Mouse (Mus musculus): Measurements from ENCODE around the gene Slc6a17. TPM values are rescaled to one million over a fixed set of nuclear protein-coding genes. Genes with fewer than 3 reads are reported as not detected.

The Slc6a17 gene
- polyA plus RNA-seq, 1 experiment from 2014 or later, result 2.0 TPM

- Histone ChIP-seq H3K4me3 (ENCODE audit: low read depth, low read length) (no peak overlapping the region), H3K4me1 (replicated peaks; ENCODE audit: control insufficient read depth, insufficient read depth, low read length) (no peaks in the 10 kb centered on the region; the same call in 1 of the 2 replicates), H3K9ac (ENCODE audit: low read depth, low read length) (no peak overlapping the region), H3K27ac (ENCODE audit: low read depth, low read length) (no peak overlapping the region), H3K27me3 (replicated peaks; ENCODE audit: control insufficient read depth, insufficient read depth, low read length) (no peaks in the 10 kb centered on the region), H3K36me3 (ENCODE audit: control insufficient read depth, insufficient read depth, low read length) (no peaks in the 10 kb centered on the region), H3K4me2 (no peak overlapping the region), H3K9me3 (ENCODE audit: control insufficient read depth, low read length) (peaks cover 4% of the 10 kb centered on the region)
- DNase-seq (ENCODE audit: low spot score) (no peak), ATAC-seq (replicated peaks; ENCODE audit: low FRiP score) (no peak)
- 74% methylated on average over 13 of the region's 13 CpGs for WGBS
These were observed 21.6 kb downstream of the Slc6a17 start for GRCm38 (mm10) chr3:107496086-107496850.

GRCm38 (mm10) chr3:107495524-107495923 is 22.3 kb downstream of the Slc6a17 start:
- peaks cover 2% of the 10 kb centered on the region for H3K9me3 ChIP-seq (ENCODE audit: control insufficient read depth, low read length)
- H3K4me3 ChIP-seq (ENCODE audit: low read depth, low read length), result no peak overlapping the region
- no peaks in the 10 kb centered on the region for H3K36me3 ChIP-seq (ENCODE audit: control insufficient read depth, insufficient read depth, low read length)
- WGBS, result 88% methylated on average over 6 of the region's 6 CpGs
- H3K27ac ChIP-seq (ENCODE audit: low read depth, low read length), result no peak overlapping the region
- no peaks in the 10 kb centered on the region for H3K27me3 ChIP-seq (replicated peaks; ENCODE audit: control insufficient read depth, insufficient read depth, low read length)
- H3K4me2 ChIP-seq, result no peak overlapping the region
- no peaks in the 10 kb centered on the region; the same call in 1 of the 2 replicates for H3K4me1 ChIP-seq (replicated peaks; ENCODE audit: control insufficient read depth, insufficient read depth, low read length)
- ATAC-seq (replicated peaks; ENCODE audit: low FRiP score) (no peak), DNase-seq (ENCODE audit: low spot score) (no peak)
- no peak overlapping the region for H3K9ac ChIP-seq (ENCODE audit: low read depth, low read length)

- no peak overlapping the region for H3K9ac ChIP-seq (ENCODE audit: low read depth, low read length)
- ATAC-seq (replicated peaks; ENCODE audit: low FRiP score), result no peak
- 54% methylated on average over 6 of the region's 6 CpGs for WGBS
These were observed 26.4 kb downstream of the Slc6a17 start for GRCm38 (mm10) chr3:107491459-107491858.

GRCm38 (mm10) chr3:107488637-107489036 is 29.2 kb downstream of the Slc6a17 start:
- ATAC-seq (replicated peaks; ENCODE audit: low FRiP score) (no peak), DNase-seq (ENCODE audit: low spot score) (no peak)
- no peak overlapping the region for H3K9ac ChIP-seq (ENCODE audit: low read depth, low read length)
- H3K4me2 ChIP-seq, result no peak overlapping the region
- no peak overlapping the region for H3K27ac ChIP-seq (ENCODE audit: low read depth, low read length)
- peaks cover 2% of the 10 kb centered on the region; the same call in 1 of the 2 replicates for H3K27me3 ChIP-seq (replicated peaks; ENCODE audit: control insufficient read depth, insufficient read depth, low read length)
- 42% methylated on average over 4 of the region's 4 CpGs for WGBS
- H3K4me3 ChIP-seq (ENCODE audit: low read depth, low read length), result no peak overlapping the region
- no peaks in the 10 kb centered on the region for H3K9me3 ChIP-seq (ENCODE audit: control insufficient read depth, low read length)
- H3K4me1 ChIP-seq (replicated peaks; ENCODE audit: control insufficient read depth, insufficient read depth, low read length), result no peaks in the 10 kb centered on the region; the same call in 1 of the 2 replicates
- no peaks in the 10 kb centered on the region for H3K36me3 ChIP-seq (ENCODE audit: control insufficient read depth, insufficient read depth, low read length)

More at GRCm38 (mm10) chr3:107491459-107491858, 26.4 kb downstream of the Slc6a17 start:
- Histone ChIP-seq H3K27ac (ENCODE audit: low read depth, low read length) (no peak overlapping the region), H3K36me3 (ENCODE audit: control insufficient read depth, insufficient read depth, low read length) (no peaks in the 10 kb centered on the region), H3K4me3 (ENCODE audit: low read depth, low read length) (no peak overlapping the region), H3K4me2 (no peak overlapping the region), H3K4me1 (replicated peaks; ENCODE audit: control insufficient read depth, insufficient read depth, low read length) (no peaks in the 10 kb centered on the region; the same call in 1 of the 2 replicates), H3K27me3 (replicated peaks; ENCODE audit: control insufficient read depth, insufficient read depth, low read length) (no peaks in the 10 kb centered on the region), H3K9me3 (ENCODE audit: control insufficient read depth, low read length) (no peaks in the 10 kb centered on the region)
- DNase-seq (ENCODE audit: low spot score), result no peak

GRCm38 (mm10) chr3:107483290-107483689 is 34.5 kb downstream of the Slc6a17 start:
- 43% methylated on average over 11 of the region's 11 CpGs for WGBS
- H3K27me3 ChIP-seq (replicated peaks; ENCODE audit: control insufficient read depth, insufficient read depth, low read length), result peaks cover 2% of the 10 kb centered on the region; the same call in 1 of the 2 replicates
- no peak overlapping the region for H3K4me2 ChIP-seq
- H3K4me1 ChIP-seq (replicated peaks; ENCODE audit: control insufficient read depth, insufficient read depth, low read length), result no peaks in the 10 kb centered on the region
- DNase-seq (ENCODE audit: low spot score) (no peak), ATAC-seq (replicated peaks; ENCODE audit: low FRiP score) (no peak)
- no peak overlapping the region for H3K9ac ChIP-seq (ENCODE audit: low read depth, low read length)
- no peaks in the 10 kb centered on the region for H3K9me3 ChIP-seq (ENCODE audit: control insufficient read depth, low read length)
- H3K4me3 ChIP-seq (ENCODE audit: low read depth, low read length), result no peak overlapping the region
- no peaks in the 10 kb centered on the region for H3K36me3 ChIP-seq (ENCODE audit: control insufficient read depth, insufficient read depth, low read length)
- no peak overlapping the region for H3K27ac ChIP-seq (ENCODE audit: low read depth, low read length)

GRCm38 (mm10) chr3:107480660-107481059 is 37.2 kb downstream of the Slc6a17 start:
- no peaks in the 10 kb centered on the region for H3K4me1 ChIP-seq (replicated peaks; ENCODE audit: control insufficient read depth, insufficient read depth, low read length)
- no peaks in the 10 kb centered on the region for H3K9me3 ChIP-seq (ENCODE audit: control insufficient read depth, low read length)
- no peaks in the 10 kb centered on the region; the same call in 1 of the 2 replicates for H3K27me3 ChIP-seq (replicated peaks; ENCODE audit: control insufficient read depth, insufficient read depth, low read length)
- H3K4me3 ChIP-seq (ENCODE audit: low read depth, low read length), result no peak overlapping the region
- H3K36me3 ChIP-seq (ENCODE audit: control insufficient read depth, insufficient read depth, low read length), result no peaks in the 10 kb centered on the region
- 35% methylated on average over 3 of the region's 3 CpGs for WGBS
- no peak overlapping the region for H3K27ac ChIP-seq (ENCODE audit: low read depth, low read length)
- no peak for DNase-seq (ENCODE audit: low spot score)
- H3K9ac ChIP-seq (ENCODE audit: low read depth, low read length), result no peak overlapping the region
- ATAC-seq (replicated peaks; ENCODE audit: low FRiP score), result no peak
- no peak overlapping the region for H3K4me2 ChIP-seq

GRCm38 (mm10) chr3:107472198-107472597 is 45.6 kb downstream of the Slc6a17 start:
- Histone ChIP-seq H3K4me2 (no peak overlapping the region), H3K27ac (ENCODE audit: low read depth, low read length) (no peak overlapping the region), H3K36me3 (ENCODE audit: control insufficient read depth, insufficient read depth, low read length) (no peaks in the 10 kb centered on the region), H3K9me3 (ENCODE audit: control insufficient read depth, low read length) (no peaks in the 10 kb centered on the region), H3K4me1 (replicated peaks; ENCODE audit: control insufficient read depth, insufficient read depth, low read length) (no peaks in the 10 kb centered on the region), H3K4me3 (ENCODE audit: low read depth, low read length) (no peak overlapping the region), H3K27me3 (replicated peaks; ENCODE audit: control insufficient read depth, insufficient read depth, low read length) (no peaks in the 10 kb centered on the region; the same call in 1 of the 2 replicates), H3K9ac (ENCODE audit: low read depth, low read length) (no peak overlapping the region)
- DNase-seq (ENCODE audit: low spot score) (no peak), ATAC-seq (replicated peaks; ENCODE audit: low FRiP score) (no peak)
- 32% methylated on average over 6 of the region's 6 CpGs for WGBS

GRCm38 (mm10) chr3:107469059-107469458 is 48.8 kb downstream of the Slc6a17 start:
- ATAC-seq (replicated peaks; ENCODE audit: low FRiP score), result no peak
- H3K36me3 ChIP-seq (ENCODE audit: control insufficient read depth, insufficient read depth, low read length), result no peaks in the 10 kb centered on the region
- no peak for DNase-seq (ENCODE audit: low spot score)
- H3K27me3 ChIP-seq (replicated peaks; ENCODE audit: control insufficient read depth, insufficient read depth, low read length), result no peaks in the 10 kb centered on the region; the same call in none of the 2 replicates
- no peak overlapping the region for H3K4me2 ChIP-seq
- 80% methylated on average over 4 of the region's 4 CpGs for WGBS
- H3K4me3 ChIP-seq (ENCODE audit: low read depth, low read length), result no peak overlapping the region
- H3K9me3 ChIP-seq (ENCODE audit: control insufficient read depth, low read length), result no peaks in the 10 kb centered on the region
- no peak overlapping the region for H3K27ac ChIP-seq (ENCODE audit: low read depth, low read length)
- no peak overlapping the region for H3K9ac ChIP-seq (ENCODE audit: low read depth, low read length)
- H3K4me1 ChIP-seq (replicated peaks; ENCODE audit: control insufficient read depth, insufficient read depth, low read length), result no peaks in the 10 kb centered on the region

GRCm38 (mm10) chr3:107468106-107468505 is 49.7 kb downstream of the Slc6a17 start:
- no peaks in the 10 kb centered on the region for H3K4me1 ChIP-seq (replicated peaks; ENCODE audit: control insufficient read depth, insufficient read depth, low read length)
- DNase-seq (ENCODE audit: low spot score) (no peak), ATAC-seq (replicated peaks; ENCODE audit: low FRiP score) (no peak)
- H3K27me3 ChIP-seq (replicated peaks; ENCODE audit: control insufficient read depth, insufficient read depth, low read length), result no peaks in the 10 kb centered on the region; the same call in none of the 2 replicates
- H3K27ac ChIP-seq (ENCODE audit: low read depth, low read length), result no peak overlapping the region
- 82% methylated on average over 11 of the region's 11 CpGs for WGBS
- no peaks in the 10 kb centered on the region for H3K9me3 ChIP-seq (ENCODE audit: control insufficient read depth, low read length)
- no peaks in the 10 kb centered on the region for H3K36me3 ChIP-seq (ENCODE audit: control insufficient read depth, insufficient read depth, low read length)
- H3K4me3 ChIP-seq (ENCODE audit: low read depth, low read length), result no peak overlapping the region
- no peak overlapping the region for H3K4me2 ChIP-seq
- H3K9ac ChIP-seq (ENCODE audit: low read depth, low read length), result no peak overlapping the region

All from liver, embryonic 11.5 days (tissue).